Mouse (Mus musculus): ENCODE results near the gene Cyb5r3.

Cyb5r3 gene

DNA sequence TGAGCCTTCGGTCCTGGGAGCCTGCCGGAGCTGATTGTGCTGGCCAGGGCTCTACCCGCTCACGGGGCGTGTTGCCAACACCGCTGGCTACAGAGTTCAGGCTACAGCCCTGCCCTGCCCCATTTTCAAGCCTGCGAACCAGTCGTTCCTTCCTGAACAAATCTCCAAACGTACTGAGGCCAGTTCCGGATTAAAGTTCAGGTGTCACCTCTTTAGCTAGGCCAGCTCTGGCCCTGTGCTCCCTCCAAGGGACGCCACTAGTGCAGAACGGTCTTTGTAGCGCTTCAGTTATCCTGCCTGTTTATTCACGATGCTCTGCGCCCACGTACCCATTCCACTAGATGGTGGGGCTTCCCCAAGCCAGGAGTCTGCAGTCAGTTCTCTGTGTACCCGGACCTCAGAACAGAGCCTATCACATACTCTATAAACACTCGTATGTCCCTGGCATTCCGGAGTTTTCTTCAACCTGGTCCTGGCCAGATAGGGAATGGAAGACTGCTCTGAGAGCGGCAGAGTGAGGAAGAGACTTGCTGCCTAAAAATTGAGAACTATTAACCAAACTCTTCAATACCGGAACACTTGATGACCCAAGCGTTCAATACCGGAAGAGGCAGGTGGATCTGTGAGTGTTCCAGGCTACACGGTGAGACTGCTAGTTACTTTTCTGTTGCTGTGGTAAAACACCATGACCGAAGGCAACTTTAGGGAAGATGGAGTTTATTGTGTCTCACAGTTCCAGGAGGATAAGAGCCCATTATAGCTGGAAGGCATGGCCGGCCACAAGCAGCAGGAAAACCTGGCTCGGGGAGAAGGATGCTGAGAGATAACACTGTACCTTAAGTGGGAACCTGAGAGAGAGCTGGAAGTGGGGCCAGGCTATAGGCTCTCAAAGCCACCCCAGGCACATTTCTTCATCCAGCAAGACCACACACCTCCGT is at the start of gene Cyb5r3:
TSS of gene Cyb5r3 (minus strand) at position 101 of the 938 bp plus-strand sequence.
- DNase-seq (ENCODE audit: extremely low spot score): no peak

DNA sequence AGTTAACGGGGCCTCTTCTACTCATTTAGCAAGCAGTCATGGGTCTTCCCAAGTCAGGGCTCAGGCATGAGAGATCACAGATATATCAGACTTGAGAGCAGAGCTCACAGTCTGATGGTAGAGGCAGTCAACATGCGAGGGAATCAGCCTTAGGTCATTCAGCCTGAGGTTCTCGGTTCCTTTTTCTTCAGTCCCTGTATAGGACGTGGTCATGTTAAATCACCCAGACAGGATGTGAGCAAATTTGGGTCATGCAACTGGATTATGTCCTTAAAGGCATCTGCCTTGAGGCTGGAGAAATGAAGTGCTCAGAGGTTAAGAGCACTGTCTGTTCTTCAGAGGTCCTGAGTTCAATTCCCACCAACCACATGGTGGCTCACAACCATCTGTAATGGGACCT is 49.3 kb upstream of the Cyb5r3 start:
- no peak for DNase-seq (ENCODE audit: extremely low spot score)

DNA sequence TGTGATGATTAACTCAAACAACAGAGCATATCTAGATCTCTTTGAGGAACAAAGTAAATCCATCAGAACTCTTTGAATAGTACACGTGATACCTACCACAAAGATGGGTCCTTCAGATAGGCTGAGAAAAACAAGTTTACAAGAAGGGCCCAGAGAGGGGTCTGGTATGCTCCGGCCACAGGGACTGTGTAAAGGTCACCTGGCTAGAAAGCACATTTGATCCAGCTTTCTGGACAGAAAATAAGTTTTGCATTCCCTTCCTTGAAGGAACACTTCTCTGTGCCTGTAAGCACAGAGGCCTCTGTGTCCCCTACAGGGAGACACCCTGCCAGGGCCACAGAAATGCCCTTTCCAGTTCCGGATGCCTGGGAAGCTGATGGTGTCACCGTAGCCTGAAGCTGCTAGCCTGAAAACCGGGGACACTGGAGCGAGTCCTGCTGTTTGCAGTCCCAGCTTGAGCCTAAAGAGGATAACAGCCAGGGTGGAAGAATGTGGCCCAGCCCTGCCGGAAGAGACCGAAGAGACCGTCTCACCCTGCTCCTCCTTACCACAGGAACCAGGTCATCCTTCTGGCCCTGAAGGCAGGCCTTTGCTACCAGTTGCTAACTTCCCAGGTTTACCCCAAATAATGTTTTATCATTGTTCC is 48.1 kb upstream of the Cyb5r3 start:
- DNase-seq (ENCODE audit: extremely low spot score): no peak

DNA sequence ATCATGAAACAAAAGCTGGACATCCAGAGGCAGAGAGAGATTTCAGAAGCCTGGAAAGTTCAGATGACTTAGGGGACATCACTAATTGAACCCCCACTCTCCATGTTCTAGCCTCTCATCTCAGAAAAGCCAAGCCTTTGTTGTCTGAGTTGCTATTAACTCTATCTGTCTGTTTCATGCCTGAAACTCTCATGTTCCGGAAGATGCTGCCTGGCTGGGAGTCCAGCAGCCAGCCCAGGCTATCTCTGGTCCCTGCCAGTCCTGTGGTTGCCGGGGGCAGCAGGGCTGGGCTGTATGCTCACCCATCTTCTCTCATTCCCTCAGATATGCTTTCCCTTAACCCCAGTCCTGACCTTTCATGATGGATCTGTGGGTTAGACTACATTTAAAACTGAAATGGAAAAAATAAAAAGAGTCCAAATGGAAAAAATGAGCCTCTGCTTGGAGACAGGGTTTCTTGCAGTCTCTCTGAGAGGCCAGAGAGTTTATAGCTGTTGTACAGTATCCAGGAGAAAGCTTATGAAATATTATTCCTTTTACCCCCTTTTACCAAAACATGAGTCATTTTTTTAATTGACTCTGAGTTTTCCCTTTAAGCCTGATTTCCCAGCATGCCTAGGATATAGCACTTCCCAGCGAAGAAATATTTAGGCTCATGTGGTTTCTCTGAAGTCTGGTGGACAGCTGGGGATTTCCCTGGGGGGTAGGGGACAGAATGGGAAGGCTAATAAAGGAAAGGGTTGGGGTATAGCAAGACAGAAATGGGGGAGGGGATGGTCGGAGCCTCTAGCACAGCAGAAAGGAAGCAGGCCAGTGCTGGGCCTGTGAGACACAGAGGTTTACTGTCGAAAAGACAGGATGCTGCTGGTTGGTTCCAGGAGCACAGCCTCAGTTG is 43.2 kb upstream of the Cyb5r3 start:
- no peak for DNase-seq (ENCODE audit: extremely low spot score)

DNA sequence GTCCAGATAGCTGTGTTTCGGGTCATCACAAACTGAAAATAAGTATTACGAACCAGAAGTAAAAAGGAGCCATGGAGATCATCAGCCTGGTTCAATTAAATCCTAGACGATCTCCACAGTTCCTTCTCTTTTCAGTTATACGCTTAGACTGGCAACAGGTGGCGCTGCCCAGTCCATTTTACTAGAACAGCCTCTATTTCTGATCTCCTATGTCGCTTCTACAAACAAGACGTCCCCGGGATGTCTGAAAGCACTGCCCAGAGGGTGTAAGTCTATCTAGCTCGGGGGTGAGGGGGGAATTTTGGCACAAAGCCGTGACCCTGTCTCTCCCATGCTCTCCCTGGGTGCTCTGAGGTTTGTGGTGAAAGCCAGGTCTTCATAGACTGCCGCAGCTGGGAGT is 37.8 kb upstream of the Cyb5r3 start:
- peak; percentile 48 for DNase-seq (ENCODE audit: extremely low spot score)

DNA sequence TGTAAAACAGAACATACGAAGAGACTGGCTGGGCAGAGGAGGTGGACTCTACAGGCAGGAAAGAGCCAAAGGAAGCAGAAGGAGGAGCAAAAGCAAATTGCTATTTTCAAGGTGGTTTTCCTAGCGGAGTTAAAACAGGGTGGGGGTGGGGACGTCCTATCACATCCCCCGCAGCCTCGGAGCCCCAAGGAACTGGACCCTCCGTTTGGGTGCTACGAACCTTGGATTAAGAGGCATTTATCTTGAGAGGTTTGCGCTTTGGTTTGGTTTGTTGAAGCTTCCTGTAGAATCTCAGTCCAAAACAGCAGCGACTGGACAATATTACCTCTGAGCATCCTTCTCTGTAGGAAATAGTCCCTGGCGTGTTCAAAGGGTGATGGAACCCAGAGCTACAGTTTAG is 37.3 kb upstream of the Cyb5r3 start:
- no peak for DNase-seq (ENCODE audit: extremely low spot score)

DNA sequence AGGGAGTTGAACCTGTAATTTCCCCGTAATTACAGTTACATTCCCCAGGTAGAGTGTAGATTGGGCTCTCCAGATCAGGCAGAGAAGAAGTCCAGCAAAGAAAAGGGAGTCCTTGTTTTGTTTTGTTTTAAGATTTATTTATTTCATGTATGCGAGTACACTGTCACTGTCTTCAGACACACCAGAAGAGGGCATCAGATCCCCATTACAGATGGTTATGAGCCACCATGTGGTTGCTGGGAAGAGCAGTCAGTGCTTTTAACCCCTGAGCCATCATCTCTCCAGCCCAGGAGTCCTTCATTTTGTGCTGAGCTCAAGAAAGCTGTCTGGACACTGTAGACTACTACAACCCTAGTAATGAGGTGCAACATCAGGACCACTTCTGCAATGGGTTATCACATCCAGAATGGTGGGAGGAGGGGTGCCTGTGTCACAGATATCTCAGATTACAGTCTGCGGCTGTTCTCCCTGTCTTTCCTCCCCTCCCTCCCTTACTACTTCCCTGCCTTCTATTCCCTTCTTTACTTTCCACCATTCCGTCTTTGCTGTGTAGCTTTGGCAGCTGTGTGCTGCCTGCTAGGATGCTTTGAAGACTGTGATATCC is 36.8 kb upstream of the Cyb5r3 start:
- DNase-seq (ENCODE audit: extremely low spot score): peak; percentile 18

DNA sequence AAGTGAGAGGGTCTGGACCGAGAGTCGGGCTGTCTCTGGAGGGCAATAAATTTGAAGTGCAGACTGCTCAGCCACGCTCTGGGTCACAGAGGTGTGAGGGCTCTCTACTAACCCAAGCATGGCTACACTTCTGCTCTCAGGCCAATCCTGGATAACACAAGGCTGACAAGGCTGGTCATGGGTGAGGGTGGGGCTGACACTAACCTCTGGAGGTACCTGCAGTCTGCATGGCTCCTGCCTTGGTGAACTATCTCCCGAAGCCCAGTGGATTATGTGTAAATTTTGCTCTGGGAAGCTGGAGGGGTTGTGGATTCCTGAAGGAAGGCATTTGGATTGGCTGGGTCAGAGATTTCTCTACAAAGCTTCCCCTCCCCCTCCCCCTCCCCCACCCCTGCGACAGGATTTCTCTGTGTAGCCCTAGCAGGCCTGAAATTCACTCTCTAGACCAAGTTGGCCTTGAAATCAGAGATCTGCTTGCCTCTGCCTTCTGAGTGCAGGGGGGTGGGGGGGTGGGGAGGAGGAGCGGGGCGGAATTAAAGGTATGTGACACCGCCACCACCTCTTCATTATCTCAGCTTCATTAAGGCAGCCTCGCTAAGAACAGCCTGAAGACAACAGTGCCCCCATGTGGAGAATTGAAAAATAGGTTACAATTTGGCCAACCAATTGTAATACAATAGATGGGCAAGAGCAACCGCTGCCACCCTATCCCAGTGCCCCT is 32.5 kb upstream of the Cyb5r3 start:
- peak; percentile 69 for DNase-seq (ENCODE audit: extremely low spot score)

DNA sequence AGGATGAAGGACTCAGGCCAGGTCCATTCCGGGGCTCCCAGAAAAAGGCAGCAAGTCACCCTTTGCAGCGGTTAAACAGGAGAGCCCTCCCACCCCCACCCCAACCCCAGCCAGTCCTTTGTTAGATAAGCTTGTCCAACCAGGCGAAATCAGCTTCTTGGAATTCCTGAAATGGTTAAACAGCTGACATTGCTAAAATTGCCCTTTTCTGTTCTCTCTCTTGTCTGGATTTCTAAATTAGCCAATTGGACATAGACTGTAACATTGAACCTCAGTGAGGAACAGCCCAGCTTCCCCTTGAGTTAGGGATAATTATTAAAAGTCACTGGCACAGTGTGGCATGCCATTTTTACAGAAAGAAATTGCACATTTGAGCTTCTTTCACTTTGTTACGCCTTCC is 30.0 kb upstream of the Cyb5r3 start:
- no peak for DNase-seq (ENCODE audit: extremely low spot score)

DNA sequence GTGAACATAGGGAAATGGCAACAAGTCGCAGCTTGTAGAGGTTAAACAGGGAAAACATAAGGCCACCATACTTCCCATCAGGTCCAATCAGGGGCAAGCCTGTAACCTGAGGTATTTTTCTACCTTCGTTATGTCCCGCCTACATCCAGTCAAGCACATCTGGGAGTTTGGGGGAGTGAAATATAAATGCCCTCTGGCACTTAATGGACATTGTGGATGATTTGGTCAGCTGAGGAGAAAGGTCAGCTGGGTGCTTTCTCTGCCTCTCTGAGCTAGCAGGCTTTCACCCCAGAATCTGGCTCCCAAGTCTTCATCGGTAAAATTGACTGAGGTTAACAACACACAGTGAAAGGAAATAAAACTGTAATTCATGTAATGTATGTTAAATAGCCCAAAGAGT is 21.0 kb upstream of the Cyb5r3 start:
- DNase-seq (ENCODE audit: extremely low spot score): no peak

DNA sequence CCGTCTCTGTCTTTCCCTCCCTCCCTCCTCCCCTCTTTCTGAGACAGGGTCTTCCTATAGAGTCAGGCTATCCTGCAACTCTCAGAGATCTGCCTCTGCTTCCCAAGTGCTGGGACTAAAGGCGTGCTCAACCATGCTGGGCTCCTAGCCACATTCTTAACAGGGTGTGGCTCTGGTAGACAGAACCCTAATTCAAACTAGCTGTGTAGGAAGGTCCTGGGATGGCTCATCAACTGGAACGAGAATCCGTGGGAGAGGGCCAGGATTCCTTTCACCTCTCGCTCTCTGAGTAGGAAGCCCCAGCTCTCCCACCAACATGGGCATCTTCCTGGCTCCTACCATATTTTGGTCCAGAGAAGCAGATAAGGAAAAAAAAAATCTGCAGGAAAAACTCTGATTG is 10.0 kb upstream of the Cyb5r3 start:
- DNase-seq (ENCODE audit: extremely low spot score): no peak

DNA sequence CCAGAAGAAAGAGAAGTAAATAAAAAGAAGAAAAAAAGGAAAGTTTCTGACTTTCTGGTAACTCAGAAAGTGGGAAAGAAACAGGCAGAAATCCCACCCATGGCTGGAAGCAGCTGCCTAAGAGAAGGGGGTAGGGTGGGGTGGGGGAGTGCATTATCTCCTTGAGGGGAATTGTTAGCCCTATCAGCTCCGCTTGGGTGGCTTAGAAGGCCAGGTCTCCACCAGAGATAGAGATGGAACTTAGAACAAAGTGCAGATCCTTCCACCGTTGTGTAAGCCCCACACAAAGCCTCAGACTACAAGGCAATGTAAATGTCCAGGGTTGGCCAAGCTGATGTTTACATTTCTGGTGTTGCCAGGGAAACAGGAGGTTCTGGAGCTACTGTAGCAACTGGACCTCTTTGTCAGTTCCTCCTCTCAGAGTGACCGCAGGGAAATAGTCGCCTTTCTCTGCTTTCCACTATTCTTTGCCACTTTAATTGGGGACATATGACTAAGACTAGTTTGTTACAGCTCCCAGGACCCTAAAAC is 9.5 kb upstream of the Cyb5r3 start:
- DNase-seq (ENCODE audit: extremely low spot score): no peak

DNA sequence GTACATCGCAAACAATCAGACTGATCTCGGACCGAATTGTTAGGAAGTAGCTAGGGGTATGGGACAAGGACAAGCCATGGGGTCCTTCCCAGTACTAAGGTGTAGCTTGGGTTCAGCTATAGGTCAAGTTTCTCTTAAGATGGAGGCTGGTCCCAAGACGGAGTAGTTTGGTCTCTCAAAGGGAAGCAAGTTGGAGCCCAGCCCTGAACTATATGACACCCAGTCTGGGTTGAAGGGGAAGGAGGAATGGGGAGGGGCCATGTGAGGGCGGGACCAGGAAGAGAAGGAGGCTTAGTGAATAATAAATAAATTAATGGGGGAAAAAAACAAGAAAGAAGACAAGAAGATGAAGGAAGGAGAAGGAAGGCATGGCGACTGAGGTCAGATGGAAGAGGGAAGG is 7.6 kb upstream of the Cyb5r3 start:
- no peak for DNase-seq (ENCODE audit: extremely low spot score)

DNA sequence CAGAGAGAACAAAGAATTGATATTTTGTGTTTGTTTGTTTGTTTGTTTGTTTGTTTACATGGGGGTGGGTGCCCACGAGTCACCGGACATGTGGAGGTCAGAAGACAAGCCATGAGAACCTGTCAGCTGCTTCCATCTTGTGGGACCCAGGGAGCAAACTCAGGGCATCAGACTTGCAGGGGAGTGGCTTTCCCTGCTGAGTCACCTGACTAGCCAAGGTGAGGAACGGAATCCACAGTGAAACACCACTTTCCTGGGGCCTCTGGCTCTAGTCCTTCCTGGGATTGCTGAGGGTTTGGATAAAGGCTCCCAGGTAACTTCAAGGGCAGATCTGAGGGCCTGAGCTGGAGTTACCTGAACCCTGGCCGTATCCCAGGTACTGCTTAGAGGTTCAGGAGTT is 4.3 kb upstream of the Cyb5r3 start:
- DNase-seq (ENCODE audit: extremely low spot score): no peak

DNA sequence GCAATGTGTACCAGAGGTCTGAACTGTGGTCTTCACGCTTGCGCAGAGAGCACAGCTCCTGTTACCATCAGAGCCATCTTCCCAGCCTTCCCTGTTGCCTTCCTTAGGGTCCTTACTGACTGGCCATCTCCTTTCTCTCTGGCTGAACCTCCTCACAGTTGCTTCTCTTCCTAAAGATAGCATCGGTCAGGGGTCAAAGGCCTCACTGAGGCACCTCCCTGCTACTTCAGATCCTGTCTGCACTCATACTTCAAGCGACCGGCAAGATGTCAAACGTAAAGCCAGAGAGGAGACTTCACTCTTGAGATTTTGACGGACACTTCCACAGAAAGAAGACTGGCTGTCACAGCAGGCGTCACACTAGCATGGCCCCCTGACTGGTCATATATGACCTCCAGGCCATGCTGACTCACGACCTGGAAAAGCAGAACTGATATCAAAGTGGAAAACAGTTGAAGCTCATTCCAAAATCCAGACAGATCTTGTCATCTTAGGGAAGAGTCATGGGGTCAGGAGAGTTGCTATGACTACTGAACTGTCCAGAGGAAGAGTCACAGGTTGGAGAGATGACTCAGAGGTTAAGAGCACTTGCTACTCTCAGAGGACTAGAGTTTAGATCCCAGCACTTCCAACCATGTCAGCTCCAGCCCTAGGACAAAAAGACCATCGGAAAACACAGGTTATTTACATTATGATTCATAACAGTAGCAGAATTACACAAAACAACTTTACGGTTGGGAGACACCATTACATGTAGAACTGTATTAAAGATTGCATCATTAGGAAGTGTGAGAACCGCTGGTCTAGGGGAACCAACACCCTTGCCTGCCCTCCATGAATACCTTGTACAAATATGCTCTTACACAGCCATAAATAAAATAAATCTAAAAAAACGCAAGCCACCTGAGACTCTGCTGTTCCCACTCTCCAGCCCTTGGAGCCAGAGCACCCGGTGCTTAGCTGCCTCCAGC is 1.8 kb upstream of the Cyb5r3 start:
- DNase-seq (ENCODE audit: extremely low spot score): no peak

DNA sequence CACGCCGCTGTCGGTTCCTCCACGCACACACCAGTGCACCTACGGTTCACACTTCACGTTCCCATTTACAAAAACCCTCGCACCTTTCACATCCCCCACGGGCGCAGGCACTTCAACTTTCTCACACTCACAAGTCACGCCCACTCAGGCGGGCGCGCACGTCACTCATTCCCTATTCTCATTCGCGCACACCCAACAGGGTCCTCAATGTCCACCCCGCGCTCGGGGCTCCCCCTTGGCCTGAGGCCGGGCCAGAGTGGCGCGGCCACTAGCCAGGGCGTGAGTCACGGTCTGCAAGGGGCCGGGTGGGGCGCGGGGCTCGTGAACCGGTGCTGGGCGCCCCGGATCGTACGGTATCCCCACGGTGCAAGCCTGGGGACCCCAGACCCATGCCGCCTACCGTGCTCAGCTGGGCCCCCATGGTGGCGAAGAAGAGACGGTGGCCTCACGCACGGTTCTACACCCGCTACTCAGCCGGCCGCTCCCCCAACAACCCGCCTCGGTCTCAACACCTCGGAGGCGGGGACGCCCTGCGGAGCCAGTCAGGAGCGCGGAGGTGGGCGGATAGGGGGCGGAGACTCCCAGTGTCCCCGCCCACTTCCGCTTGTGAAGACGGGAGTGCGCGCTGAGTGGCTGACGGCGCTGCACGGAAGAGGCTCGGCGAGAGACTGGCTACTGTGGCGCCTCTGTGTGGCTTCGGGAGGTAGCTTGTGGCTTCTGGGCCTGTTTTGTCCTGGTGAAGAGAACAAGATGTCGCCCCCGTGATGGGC is 495 bp downstream of the Cyb5r3 start:
- DNase-seq (ENCODE audit: extremely low spot score): peak; percentile 94

DNA sequence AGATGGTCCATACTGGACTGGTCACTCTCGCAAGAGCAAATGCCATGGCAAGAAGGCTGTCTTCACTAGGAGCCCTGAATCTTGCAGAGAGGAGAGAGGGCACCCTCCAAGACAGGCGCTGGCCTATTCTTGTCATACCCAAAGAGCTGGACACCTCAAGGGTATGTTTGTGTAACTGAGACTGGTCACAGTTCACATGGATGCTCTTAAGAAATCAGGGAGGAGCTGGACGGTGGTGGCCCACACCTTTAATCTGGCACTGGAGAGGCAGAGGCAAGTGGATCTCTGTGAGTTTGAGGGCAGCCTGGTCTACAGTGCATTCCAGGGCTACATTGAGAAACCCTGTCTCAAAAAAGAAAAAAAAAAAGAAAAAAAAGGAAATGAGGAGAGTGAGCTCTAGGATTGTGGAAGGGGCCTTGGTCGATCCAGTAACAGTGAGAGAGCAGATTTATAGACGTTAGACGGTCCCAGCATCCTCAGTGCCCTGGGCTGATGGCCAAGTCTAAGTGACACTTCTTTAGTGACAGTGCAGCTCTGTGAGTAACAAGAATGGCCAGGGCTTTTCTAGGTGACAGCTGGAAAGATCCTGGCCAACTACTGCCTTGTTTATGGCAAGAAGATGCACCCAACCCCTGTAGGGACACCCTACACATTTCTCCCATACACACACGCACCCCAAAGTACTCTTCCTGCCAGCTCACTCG is 1.3 kb downstream of the Cyb5r3 start:
- DNase-seq (ENCODE audit: extremely low spot score): no peak
